8 mouse cellular contexts compared by ENCODE assay signal in genomic region chr15:96520412-96521124, GRCm38 (mm10). TPM values are rescaled to one million over a fixed set of nuclear protein-coding genes. Genes with fewer than 3 reads are reported as not detected.
DNase-seq lines count a peak whose midpoint lies in the region; ATAC-seq and TF ChIP-seq lines count a peak whose summit lies in the region.

No protein-coding gene starts in this region.

- TF ChIP-seq CTCF in C2C12 (IDR thresholded peaks at IDR 0.05; ENCODE audit: control insufficient read depth, insufficient read depth, insufficient read length) (peak; percentile 82), E14TG2a.4 (conservative IDR thresholded peaks at IDR 0.05; ENCODE audit: low read length) (peak; percentile 95)

- peak; percentile 10 for DNase-seq in kidney, adult 18-20 months
- no peak for DNase-seq in kidney, adult 8-10 months
- peak; percentile 32 for DNase-seq in embryonic facial prominence, embryonic 10.5 days (ENCODE audit: low spot score)
- DNase-seq in midbrain, embryonic 11.5 days (ENCODE audit: low spot score, missing footprints), result no peak

- H3K79me2 ChIP-seq in C2C12 (ENCODE audit: control insufficient read depth, insufficient read depth) (no peaks in the 10 kb centered on the region), myocyte (ENCODE audit: control insufficient read depth, insufficient read depth) (no peaks in the 10 kb centered on the region)

- H3K27ac ChIP-seq in embryonic facial prominence, embryonic 10.5 days (replicated peaks), result no peak overlapping the region
- no peak overlapping the region for H3K27ac ChIP-seq in forebrain, embryonic 16.5 days (ENCODE audit: low read length)
- no peak overlapping the region for H3K27ac ChIP-seq in midbrain, embryonic 11.5 days (ENCODE audit: low read depth, low read length)

- no peaks in the 10 kb centered on the region for H3K79me3 ChIP-seq in C2C12 (ENCODE audit: low read depth)

- no peak overlapping the region for H3K4me3 ChIP-seq in C2C12 (ENCODE audit: insufficient read depth, poor library complexity, severe bottlenecking)
- no peak overlapping the region for H3K4me3 ChIP-seq in E14TG2a.4 (replicated peaks; ENCODE audit: low read length)
- H3K4me3 ChIP-seq in embryonic facial prominence, embryonic 10.5 days, result no peak overlapping the region
- peak overlapping the region; percentile 0 for H3K4me3 ChIP-seq in myocyte
- H3K4me3 ChIP-seq in forebrain, embryonic 16.5 days (replicated peaks; ENCODE audit: low read length), result no peak overlapping the region
- no peak overlapping the region for H3K4me3 ChIP-seq in midbrain, embryonic 11.5 days (ENCODE audit: low read depth, low read length)

- no peaks in the 10 kb centered on the region for H3K27me3 ChIP-seq in C2C12 (ENCODE audit: control insufficient read depth, insufficient read depth, insufficient read length)
- peaks cover 14% of the 10 kb centered on the region; the same call in 1 of the 2 replicates for H3K27me3 ChIP-seq in E14TG2a.4 (ENCODE audit: insufficient read depth, low read length)
- no peaks in the 10 kb centered on the region for H3K27me3 ChIP-seq in embryonic facial prominence, embryonic 10.5 days (replicated peaks; ENCODE audit: low read depth, poor library complexity, severe bottlenecking)
- H3K27me3 ChIP-seq in myocyte (ENCODE audit: control insufficient read depth, insufficient read depth, insufficient read length), result no peaks in the 10 kb centered on the region
- H3K27me3 ChIP-seq in forebrain, embryonic 16.5 days (replicated peaks; ENCODE audit: control insufficient read depth, insufficient read depth, low read length), result no peaks in the 10 kb centered on the region
- no peaks in the 10 kb centered on the region for H3K27me3 ChIP-seq in midbrain, embryonic 11.5 days (ENCODE audit: control insufficient read depth, insufficient read depth, low read length)

- TF ChIP-seq POLR2A in myocyte (IDR thresholded peaks at IDR 0.05; ENCODE audit: insufficient read length, low read depth), result no peak

- H3K9me3 ChIP-seq in E14TG2a.4 (ENCODE audit: low read length), result no peaks in the 10 kb centered on the region
- no peaks in the 10 kb centered on the region for H3K9me3 ChIP-seq in embryonic facial prominence, embryonic 10.5 days
- no peaks in the 10 kb centered on the region for H3K9me3 ChIP-seq in forebrain, embryonic 16.5 days (ENCODE audit: control insufficient read depth, low read length)
- no peaks in the 10 kb centered on the region for H3K9me3 ChIP-seq in midbrain, embryonic 11.5 days (ENCODE audit: control insufficient read depth, low read length)

- H3K9ac ChIP-seq in forebrain, embryonic 16.5 days (replicated peaks; ENCODE audit: low read depth, low read length), result no peak overlapping the region
- H3K9ac ChIP-seq in midbrain, embryonic 11.5 days (ENCODE audit: low read length), result no peak overlapping the region

- peaks cover 7% of the 10 kb centered on the region; the same call in 1 of the 2 replicates for H3K4me1 ChIP-seq in E14TG2a.4 (replicated peaks; ENCODE audit: low read depth, low read length)
- H3K4me1 ChIP-seq in embryonic facial prominence, embryonic 10.5 days, result peaks cover 8% of the 10 kb centered on the region
- H3K4me1 ChIP-seq in forebrain, embryonic 16.5 days (replicated peaks; ENCODE audit: control insufficient read depth, insufficient read depth, low read length), result peaks cover 4% of the 10 kb centered on the region
- peaks cover 4% of the 10 kb centered on the region for H3K4me1 ChIP-seq in midbrain, embryonic 11.5 days (ENCODE audit: control insufficient read depth, insufficient read depth, low read length)

- WGBS in embryonic facial prominence, embryonic 10.5 days, result 72% methylated on average over 18 of the region's 18 CpGs
- WGBS in forebrain, embryonic 16.5 days, result 77% methylated on average over 18 of the region's 18 CpGs
- WGBS in midbrain, embryonic 11.5 days, result 76% methylated on average over 18 of the region's 18 CpGs

- no peaks in the 10 kb centered on the region for H3K36me3 ChIP-seq in C2C12 (ENCODE audit: control insufficient read depth, insufficient read depth)
- no peaks in the 10 kb centered on the region for H3K36me3 ChIP-seq in E14TG2a.4 (ENCODE audit: insufficient read depth, low read length)
- H3K36me3 ChIP-seq in embryonic facial prominence, embryonic 10.5 days (replicated peaks), result no peaks in the 10 kb centered on the region
- no peaks in the 10 kb centered on the region for H3K36me3 ChIP-seq in myocyte (ENCODE audit: control insufficient read depth, insufficient read depth)
- no peaks in the 10 kb centered on the region for H3K36me3 ChIP-seq in forebrain, embryonic 16.5 days (ENCODE audit: control insufficient read depth, insufficient read depth)
- no peaks in the 10 kb centered on the region for H3K36me3 ChIP-seq in midbrain, embryonic 11.5 days (ENCODE audit: control insufficient read depth, insufficient read depth, low read length)

- H3K4me2 ChIP-seq in myocyte (ENCODE audit: low read depth), result peak overlapping the region; percentile 84
- no peak overlapping the region for H3K4me2 ChIP-seq in forebrain, embryonic 16.5 days (ENCODE audit: low read length)
- H3K4me2 ChIP-seq in midbrain, embryonic 11.5 days, result no peak overlapping the region

- peak overlapping the region; percentile 15 for H3ac ChIP-seq in C2C12 (ENCODE audit: control insufficient read depth, insufficient read length, low read depth)
- H3ac ChIP-seq in myocyte (ENCODE audit: control insufficient read depth, insufficient read length), result no peak overlapping the region

- no peak for ATAC-seq in forebrain, embryonic 16.5 days
- no peak for ATAC-seq in midbrain, embryonic 11.5 days (ENCODE audit: low FRiP score)

TF ChIP-seq in C2C12, 6 proteins besides CTCF, POLR2A, EP300 and RAD21:
- TF ChIP-seq MYOG (IDR thresholded peaks at IDR 0.05; ENCODE audit: control insufficient read depth, extremely low read depth, insufficient read length), result no peak
- TF ChIP-seq MAX (IDR thresholded peaks at IDR 0.05), result peak; percentile 11
- peak; percentile 48 for TF ChIP-seq FOSL1 (IDR thresholded peaks at IDR 0.05; ENCODE audit: insufficient read depth, low read length, poor library complexity, severe bottlenecking)

TF ChIP-seq in myocyte, 11 proteins besides CTCF, POLR2A, EP300 and RAD21:
- no peak for TF ChIP-seq TCF3 (IDR thresholded peaks at IDR 0.05; ENCODE audit: insufficient read length, low read depth)
- TF ChIP-seq E2F4 (IDR thresholded peaks at IDR 0.05; ENCODE audit: insufficient read depth), result peak; percentile 34

RNA-seq across cellular contexts. Expression of gene Scaf11, which starts 59.9 kb away (rescaled TPM):
- polyA plus RNA-seq in C2C12 (2012; fragmentation: generic; extraction: Trizol) (31.5 TPM), myocyte (2012; fragmentation: generic; extraction: Trizol) (21.6 TPM)
- 116 and 118 TPM in 2 replicates for polyA plus RNA-seq in embryonic facial prominence, embryonic 10.5 days (2016; fragmentation: Nextera tagmentation; extraction: Ambion mirVana)
- 53.2 and 57.7 TPM in 2 replicates for polyA plus RNA-seq in forebrain, embryonic 16.5 days (2015; fragmentation: Nextera tagmentation; extraction: Ambion mirVana)
- polyA plus RNA-seq in midbrain, embryonic 11.5 days (2014; fragmentation: Nextera tagmentation; extraction: Ambion mirVana), result 101 and 105 TPM in 2 replicates

Comparison
In these comparisons a context has a peak if more than half of its experiments do, and no peak if none do; other contexts are left out.
1. DNase-seq: peak in kidney, adult 18-20 months (single experiment) and embryonic facial prominence, embryonic 10.5 days (single experiment); none in kidney, adult 8-10 months (0 of 2) and midbrain, embryonic 11.5 days (single experiment).